Mouse (Mus musculus): Measurements from ENCODE around the gene Rint1. TPM values are rescaled to one million over a fixed set of nuclear protein-coding genes. Genes with fewer than 3 reads are reported as not detected.

Rint1 gene
- 30.1 and 31.1 TPM in 2 replicates for polyA plus RNA-seq (2015; fragmentation: Nextera tagmentation; extraction: Ambion mirVana)

DNA sequence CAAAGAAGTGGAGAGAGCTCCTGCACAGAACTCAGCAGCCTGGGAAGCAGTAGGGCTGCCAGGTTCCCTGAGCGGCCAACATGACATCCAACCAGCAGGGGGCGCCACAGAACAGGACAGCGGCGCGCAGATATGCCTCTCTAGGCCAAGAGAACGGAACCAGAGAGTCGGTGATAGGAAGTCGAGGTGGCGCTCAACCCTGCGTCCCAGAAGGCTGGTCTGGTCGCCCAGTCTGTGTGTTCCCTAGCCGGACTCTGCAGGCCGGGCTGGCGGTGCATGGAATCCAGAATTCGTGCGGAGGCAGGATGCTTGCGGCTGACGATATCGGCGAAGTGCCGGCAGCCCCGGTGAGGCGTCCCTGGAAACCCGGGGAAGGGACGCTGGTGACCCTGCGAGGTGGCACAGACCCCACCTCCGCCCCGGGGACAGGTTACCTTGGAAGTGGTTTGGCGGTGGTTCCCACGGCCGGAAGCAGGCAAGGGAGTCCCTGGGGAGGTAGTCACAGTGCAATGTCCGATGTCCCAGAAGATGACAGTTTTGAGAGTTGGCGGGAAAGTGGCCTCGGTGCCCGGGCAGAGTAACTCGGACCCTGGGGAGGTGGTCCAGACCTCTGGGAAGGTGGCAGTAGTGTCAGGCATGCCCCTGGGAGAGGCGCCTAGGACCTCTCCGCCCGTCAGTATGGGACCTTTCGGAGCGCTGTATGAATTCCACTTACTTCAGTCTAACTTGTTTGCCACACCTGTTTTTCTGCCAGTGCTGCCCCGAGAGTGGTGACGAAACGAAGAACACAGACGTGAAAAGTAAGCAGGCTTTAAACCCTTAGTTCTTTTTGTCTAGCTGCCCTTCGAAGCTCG is at the start of gene Rint1:
Gene Rint1, plus strand, starts transcription at position 176 of the 854 bp plus-strand sequence.
- H3K9me3 ChIP-seq, result no peaks in the 10 kb centered on the region
- no peaks in the 10 kb centered on the region for H3K27me3 ChIP-seq (replicated peaks)
- WGBS, result 4% methylated on average over 47 of the region's 47 CpGs
- H3K27ac ChIP-seq, result peak within 1 kb of the TSS; percentile 78
- peaks cover 6% of the 10 kb centered on the region; the same call in 1 of the 2 replicates for H3K36me3 ChIP-seq (replicated peaks)
- ATAC-seq (replicated peaks), result peak; percentile 86
- H3K4me1 ChIP-seq, result peaks cover 17% of the 10 kb centered on the region
- peak within 1 kb of the TSS; percentile 96 for H3K4me3 ChIP-seq
- peak within 1 kb of the TSS; percentile 96 for H3K4me2 ChIP-seq
- peak within 1 kb of the TSS; percentile 90 for H3K9ac ChIP-seq

DNA sequence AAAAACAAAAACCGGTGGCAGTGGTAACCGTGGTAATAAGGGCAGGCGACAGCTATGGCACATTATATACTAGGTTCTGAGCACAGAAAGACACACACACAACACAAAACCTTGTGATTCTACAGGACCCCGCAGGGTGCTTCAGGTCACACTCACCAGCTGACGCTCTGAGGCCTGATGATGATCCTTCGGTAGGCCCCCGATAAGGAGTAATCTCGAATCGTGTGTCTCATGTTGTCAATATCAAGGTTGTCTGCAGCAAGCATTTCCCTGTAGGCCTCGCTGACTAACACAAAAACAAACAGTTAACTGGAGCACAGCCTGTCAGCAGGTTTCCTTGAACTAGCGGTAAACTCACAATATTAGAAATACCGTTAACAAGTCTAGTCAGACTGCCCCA is 44.2 kb upstream of the Rint1 start:
- Histone ChIP-seq H3K27ac (no peak overlapping the region), H3K36me3 (replicated peaks) (peaks cover 25% of the 10 kb centered on the region; the same call in 1 of the 2 replicates), H3K4me1 (no peaks in the 10 kb centered on the region), H3K9me3 (no peaks in the 10 kb centered on the region), H3K27me3 (replicated peaks) (no peaks in the 10 kb centered on the region), H3K9ac (no peak overlapping the region), H3K4me3 (no peak overlapping the region), H3K4me2 (no peak overlapping the region)
- ATAC-seq (replicated peaks), result no peak
- WGBS, result 97% methylated on average over 12 of the region's 12 CpGs

DNA sequence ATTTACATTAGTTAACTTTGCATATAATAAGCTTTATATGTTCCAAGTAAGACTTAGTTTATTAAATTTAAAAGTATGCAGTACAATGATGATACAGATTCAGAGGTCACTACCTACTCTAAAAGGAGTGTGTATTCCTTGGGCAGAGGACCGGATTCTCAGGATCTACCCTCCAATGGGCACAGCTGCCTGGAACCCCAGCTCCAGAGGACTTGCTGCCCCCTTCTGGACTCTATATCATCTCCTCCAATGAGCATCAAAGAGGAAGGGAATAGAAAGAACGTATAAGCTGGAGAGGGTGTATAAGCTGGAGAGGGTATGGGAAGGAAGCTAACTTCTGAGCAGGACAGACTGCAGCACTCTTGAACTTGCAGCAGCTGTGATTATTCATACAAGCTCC is 37.6 kb upstream of the Rint1 start:
- H3K4me3 ChIP-seq, result no peak overlapping the region
- no peaks in the 10 kb centered on the region for H3K27me3 ChIP-seq (replicated peaks)
- H3K36me3 ChIP-seq (replicated peaks), result peaks cover 13% of the 10 kb centered on the region; the same call in 1 of the 2 replicates
- WGBS, result 52% methylated on average over 2 of the region's 2 CpGs
- no peaks in the 10 kb centered on the region for H3K4me1 ChIP-seq
- H3K9ac ChIP-seq, result no peak overlapping the region
- no peak overlapping the region for H3K27ac ChIP-seq
- no peaks in the 10 kb centered on the region for H3K9me3 ChIP-seq
- ATAC-seq (replicated peaks), result no peak
- no peak overlapping the region for H3K4me2 ChIP-seq

DNA sequence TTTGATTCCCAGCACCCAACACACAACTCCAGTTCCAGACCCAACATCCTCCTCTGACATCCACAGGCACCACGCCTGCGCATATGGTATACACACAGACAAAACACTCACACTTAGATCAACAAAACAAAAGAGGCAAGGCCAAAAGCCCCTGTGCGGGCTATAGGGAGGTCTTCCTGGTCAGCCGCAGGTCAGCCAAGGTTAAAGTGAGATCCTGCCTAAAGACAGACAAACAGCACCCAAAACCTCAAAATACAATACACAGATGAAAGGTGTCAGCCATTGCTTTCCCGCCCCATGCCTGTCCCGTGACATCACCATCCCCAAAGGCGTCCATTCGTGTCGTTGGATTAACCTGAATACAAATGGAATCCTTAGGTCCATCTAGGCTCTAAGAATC is 31.9 kb upstream of the Rint1 start:
- WGBS, result 97% methylated on average over 9 of the region's 9 CpGs
- ATAC-seq (replicated peaks), result no peak

DNA sequence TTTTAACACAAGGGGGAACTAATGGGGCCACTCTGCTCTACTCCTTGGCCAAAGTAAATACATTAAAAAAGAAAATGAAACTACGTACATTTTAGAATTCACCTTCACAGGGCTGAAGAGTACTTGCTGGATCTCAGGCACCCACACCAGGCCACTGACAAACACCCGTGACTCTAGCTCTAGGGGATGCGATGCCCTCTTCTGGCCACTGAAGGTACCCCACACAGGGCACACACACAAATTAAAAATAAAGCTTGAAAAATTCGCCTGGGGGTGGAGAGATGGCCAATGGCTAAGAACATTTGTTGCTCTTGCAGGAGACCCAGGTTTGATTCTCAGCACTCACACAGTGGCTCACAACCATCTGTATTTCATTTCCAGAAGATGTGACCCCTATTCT is 31.1 kb upstream of the Rint1 start:
- Histone ChIP-seq H3K9me3 (no peaks in the 10 kb centered on the region), H3K27me3 (replicated peaks) (no peaks in the 10 kb centered on the region), H3K9ac (no peak overlapping the region), H3K4me3 (no peak overlapping the region), H3K4me1 (no peaks in the 10 kb centered on the region), H3K36me3 (replicated peaks) (peaks cover 9% of the 10 kb centered on the region; the same call in 1 of the 2 replicates), H3K4me2 (no peak overlapping the region), H3K27ac (no peak overlapping the region)
- ATAC-seq (replicated peaks), result no peak
- 92% methylated on average over 4 of the region's 4 CpGs for WGBS

More for the DNA sequence above, 31.9 kb upstream of the Rint1 start:
- no peaks in the 10 kb centered on the region for H3K4me1 ChIP-seq
- no peak overlapping the region for H3K9ac ChIP-seq
- no peaks in the 10 kb centered on the region for H3K27me3 ChIP-seq (replicated peaks)
- no peak overlapping the region for H3K27ac ChIP-seq
- no peaks in the 10 kb centered on the region for H3K9me3 ChIP-seq
- no peak overlapping the region for H3K4me2 ChIP-seq
- H3K4me3 ChIP-seq, result no peak overlapping the region
- peaks cover 9% of the 10 kb centered on the region; the same call in 1 of the 2 replicates for H3K36me3 ChIP-seq (replicated peaks)

DNA sequence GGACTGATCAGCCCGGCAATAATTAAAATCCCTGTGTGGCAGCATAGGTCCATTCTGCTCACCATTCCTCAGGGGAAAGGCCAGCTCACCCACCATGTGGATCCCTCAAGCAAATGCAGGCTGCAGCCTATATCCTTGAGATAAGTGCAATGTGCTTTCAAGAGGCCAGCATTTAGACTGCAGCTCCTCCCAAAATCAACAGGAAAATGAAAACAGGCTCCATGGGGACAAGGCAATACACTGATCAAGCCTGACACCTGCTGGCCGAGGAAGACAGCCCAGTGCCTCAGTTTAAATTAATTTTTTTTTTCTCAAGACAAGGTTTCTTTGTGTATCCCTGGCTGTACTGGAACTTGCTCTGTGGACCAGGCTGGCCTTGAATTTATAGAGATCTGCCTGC is 28.9 kb upstream of the Rint1 start:
- 0 out of 2 replicates have a peak, but pooled peaks have one; percentile 33 for ATAC-seq (replicated peaks)
- 57% methylated on average over 2 of the region's 2 CpGs for WGBS
- Histone ChIP-seq H3K36me3 (replicated peaks) (peaks cover 12% of the 10 kb centered on the region; the same call in 1 of the 2 replicates), H3K9me3 (no peaks in the 10 kb centered on the region), H3K27me3 (replicated peaks) (no peaks in the 10 kb centered on the region), H3K9ac (no peak overlapping the region), H3K4me3 (no peak overlapping the region), H3K4me1 (no peaks in the 10 kb centered on the region), H3K4me2 (no peak overlapping the region), H3K27ac (no peak overlapping the region)

DNA sequence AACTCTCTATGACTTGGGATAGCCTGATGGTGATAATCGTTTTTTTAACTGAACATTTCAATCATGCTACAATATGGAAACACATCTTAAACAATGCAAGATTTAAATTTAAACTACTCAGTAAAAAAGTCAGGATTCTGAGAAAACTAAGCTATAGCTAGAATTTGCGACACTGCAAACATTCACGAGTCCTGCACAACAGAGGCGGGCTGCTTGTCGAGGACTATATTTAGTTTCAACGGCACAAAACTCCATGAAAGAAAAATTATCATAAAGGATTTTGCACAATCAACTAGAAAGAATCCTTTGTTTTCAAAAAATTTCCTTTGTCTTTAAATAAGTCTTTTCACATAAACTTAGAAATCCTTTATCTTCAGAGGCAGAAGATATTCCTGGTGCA is 25.0 kb upstream of the Rint1 start:
- peaks cover 13% of the 10 kb centered on the region for H3K36me3 ChIP-seq (replicated peaks)
- H3K4me1 ChIP-seq, result no peaks in the 10 kb centered on the region
- H3K9me3 ChIP-seq, result no peaks in the 10 kb centered on the region
- no peak for ATAC-seq (replicated peaks)
- no peaks in the 10 kb centered on the region for H3K27me3 ChIP-seq (replicated peaks)
- no peak overlapping the region for H3K4me2 ChIP-seq
- no peak overlapping the region for H3K27ac ChIP-seq
- 91% methylated on average over 6 of the region's 6 CpGs for WGBS
- H3K9ac ChIP-seq, result no peak overlapping the region
- H3K4me3 ChIP-seq, result no peak overlapping the region

DNA sequence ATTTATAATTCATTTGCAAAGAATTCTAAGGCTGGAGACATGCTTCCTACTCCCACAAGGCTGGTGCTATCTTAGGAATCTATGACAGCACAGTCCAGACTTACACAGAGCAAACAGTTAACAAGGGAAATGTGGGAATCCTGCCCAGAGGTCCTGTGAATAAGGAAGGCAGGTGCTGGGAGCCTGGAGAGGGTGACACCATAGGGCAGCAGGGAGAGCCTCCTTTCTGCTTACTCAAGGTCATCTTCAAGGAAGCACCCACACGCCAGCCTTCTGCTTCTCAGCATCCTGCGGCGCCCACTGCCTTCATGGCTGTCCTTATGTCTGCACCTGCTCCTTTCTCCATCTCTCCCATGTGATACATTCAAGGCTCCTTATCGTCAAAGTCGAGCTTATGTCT is 23.0 kb upstream of the Rint1 start:
- ATAC-seq (replicated peaks), result no peak

DNA sequence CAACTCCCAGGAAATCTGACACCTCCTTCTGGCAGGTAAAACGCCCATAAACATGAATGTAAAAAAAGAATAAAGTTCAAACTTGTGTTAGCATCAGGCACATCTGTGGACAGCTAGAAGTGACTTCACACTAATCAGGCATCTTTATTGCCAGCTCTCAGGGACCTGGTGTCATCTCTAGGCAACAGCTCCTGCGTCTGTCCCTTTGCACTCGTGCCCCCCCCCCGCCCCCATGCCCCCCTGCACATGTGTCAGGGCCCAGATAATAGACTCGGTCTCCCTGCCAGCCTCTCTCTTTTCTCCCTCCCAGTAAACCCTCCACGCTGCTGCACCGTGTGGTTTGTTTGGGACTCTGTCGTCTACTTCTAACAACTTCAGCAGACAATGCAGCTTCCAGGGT is 16.4 kb upstream of the Rint1 start:
- H3K4me3 ChIP-seq, result no peak overlapping the region
- ATAC-seq (replicated peaks), result no peak
- H3K27ac ChIP-seq, result no peak overlapping the region
- peaks cover 15% of the 10 kb centered on the region; the same call in 1 of the 2 replicates for H3K36me3 ChIP-seq (replicated peaks)
- H3K4me2 ChIP-seq, result no peak overlapping the region
- H3K9ac ChIP-seq, result no peak overlapping the region
- 50% methylated on average over 8 of the region's 8 CpGs for WGBS
- no peaks in the 10 kb centered on the region for H3K27me3 ChIP-seq (replicated peaks)
- no peaks in the 10 kb centered on the region for H3K9me3 ChIP-seq
- H3K4me1 ChIP-seq, result no peaks in the 10 kb centered on the region

More for the DNA sequence above, 23.0 kb upstream of the Rint1 start:
- H3K9ac ChIP-seq, result no peak overlapping the region
- no peaks in the 10 kb centered on the region for H3K9me3 ChIP-seq
- H3K4me2 ChIP-seq, result no peak overlapping the region
- H3K27me3 ChIP-seq (replicated peaks), result no peaks in the 10 kb centered on the region
- 95% methylated on average over 5 of the region's 5 CpGs for WGBS
- H3K4me3 ChIP-seq, result no peak overlapping the region
- no peak overlapping the region for H3K27ac ChIP-seq
- peaks cover 17% of the 10 kb centered on the region for H3K36me3 ChIP-seq (replicated peaks)
- H3K4me1 ChIP-seq, result no peaks in the 10 kb centered on the region

DNA sequence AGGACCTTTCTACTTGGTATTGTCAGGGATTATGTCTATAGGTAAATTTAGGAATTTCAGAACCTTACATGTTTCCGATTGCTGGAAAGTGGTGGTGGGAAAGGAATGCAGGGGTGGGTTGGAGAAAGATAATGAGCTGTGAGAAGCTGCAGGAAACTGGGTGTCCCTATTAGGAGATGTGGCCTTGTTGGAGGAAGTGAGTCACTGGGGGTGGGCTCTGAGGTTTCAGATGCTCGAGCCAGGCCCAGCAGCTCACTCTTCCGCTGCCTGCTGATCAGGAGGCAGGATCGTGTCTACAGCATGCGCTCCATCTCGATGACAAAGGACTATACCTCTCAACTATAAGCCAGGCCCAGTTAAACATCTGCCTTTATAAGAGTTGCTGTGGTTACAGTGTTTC is 13.3 kb upstream of the Rint1 start:
- Histone ChIP-seq H3K36me3 (replicated peaks) (0 out of 2 replicates have a peak, but pooled peaks cover 5% of the 10 kb centered on the region), H3K9me3 (no peaks in the 10 kb centered on the region), H3K4me1 (no peaks in the 10 kb centered on the region), H3K4me2 (no peak overlapping the region), H3K4me3 (no peak overlapping the region), H3K9ac (no peak overlapping the region), H3K27me3 (replicated peaks) (no peaks in the 10 kb centered on the region), H3K27ac (no peak overlapping the region)
- 87% methylated on average over 6 of the region's 6 CpGs for WGBS
- no peak for ATAC-seq (replicated peaks)

DNA sequence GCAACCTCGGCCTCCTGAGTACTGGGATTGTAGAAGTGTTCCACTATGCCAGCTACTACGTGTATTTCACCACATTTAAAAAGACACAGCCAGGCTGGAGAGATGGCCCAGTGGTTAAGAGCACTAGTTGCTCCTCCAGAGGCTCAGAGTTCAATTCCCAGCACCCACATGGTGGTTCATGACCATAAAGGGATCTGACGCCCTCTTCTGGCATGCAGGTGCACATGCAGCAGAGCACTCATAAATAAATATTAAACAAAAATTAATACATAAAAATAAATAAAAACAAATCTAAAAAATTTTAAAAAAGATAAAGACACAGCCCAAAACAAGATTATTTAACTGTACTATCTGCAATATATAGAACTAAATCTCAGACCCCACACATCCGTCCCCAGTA is 7.0 kb upstream of the Rint1 start:
- no peak for ATAC-seq (replicated peaks)
- WGBS, result 88% methylated on average over 4 of the region's 4 CpGs
- H3K27ac ChIP-seq, result no peak overlapping the region

DNA sequence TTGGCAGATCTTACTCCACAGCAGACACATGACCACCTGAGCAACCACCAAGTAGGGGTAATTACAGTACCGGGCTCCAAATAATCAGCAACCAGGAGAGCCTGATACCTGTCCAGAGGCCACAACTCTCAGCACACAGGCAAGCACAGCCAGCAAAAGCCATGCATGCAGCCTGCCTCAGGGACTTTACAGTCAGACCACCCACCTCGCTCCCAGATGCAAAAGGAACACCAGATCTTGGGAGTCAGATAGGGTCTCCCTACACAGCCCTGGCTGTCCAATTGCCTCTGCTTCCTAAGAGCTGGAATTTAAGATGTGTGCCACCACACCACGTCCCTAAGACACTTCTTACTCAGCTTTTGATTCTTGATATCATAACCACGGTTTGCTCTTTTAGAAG is 6.3 kb upstream of the Rint1 start:
- Histone ChIP-seq H3K4me3 (no peak overlapping the region), H3K36me3 (replicated peaks) (no peaks in the 10 kb centered on the region), H3K9ac (no peak overlapping the region), H3K4me2 (no peak overlapping the region), H3K9me3 (no peaks in the 10 kb centered on the region), H3K4me1 (peaks cover 13% of the 10 kb centered on the region), H3K27ac (no peak overlapping the region), H3K27me3 (replicated peaks) (no peaks in the 10 kb centered on the region)
- ATAC-seq (replicated peaks), result no peak
- 86% methylated on average over 4 of the region's 4 CpGs for WGBS

More for the DNA sequence above, 7.0 kb upstream of the Rint1 start:
- H3K4me3 ChIP-seq, result no peak overlapping the region
- peaks cover 13% of the 10 kb centered on the region for H3K4me1 ChIP-seq
- H3K27me3 ChIP-seq (replicated peaks), result no peaks in the 10 kb centered on the region
- no peak overlapping the region for H3K4me2 ChIP-seq
- H3K9ac ChIP-seq, result no peak overlapping the region
- no peaks in the 10 kb centered on the region for H3K9me3 ChIP-seq
- no peaks in the 10 kb centered on the region for H3K36me3 ChIP-seq (replicated peaks)

Data from midbrain, embryonic 15.5 days (tissue).